Mouse (Mus musculus) left cerebral cortex, postnatal 25 days (tissue): ENCODE measurements at regions not wholly inside any gene's neighbourhood (a gene's known extent, or its start where the extent isn't known, plus 50 kb on each side); places are given as distances from the start of the nearest gene placed in this dataset.

Experiments
- DNase-seq, 2 experiments: peaks; one replicate each; pipeline ENCODE4 v3.0.0; 2022; ENCODE audit warnings: low spot score in 2 of 2, mixed read lengths in 1 of 2
- intact Hi-C: fragments of 180-260 bp; cut with DNase I; formaldehyde crosslinking; loops from one replicate; pipeline ENCODE4 v1.15.1; 2025

DNA sequence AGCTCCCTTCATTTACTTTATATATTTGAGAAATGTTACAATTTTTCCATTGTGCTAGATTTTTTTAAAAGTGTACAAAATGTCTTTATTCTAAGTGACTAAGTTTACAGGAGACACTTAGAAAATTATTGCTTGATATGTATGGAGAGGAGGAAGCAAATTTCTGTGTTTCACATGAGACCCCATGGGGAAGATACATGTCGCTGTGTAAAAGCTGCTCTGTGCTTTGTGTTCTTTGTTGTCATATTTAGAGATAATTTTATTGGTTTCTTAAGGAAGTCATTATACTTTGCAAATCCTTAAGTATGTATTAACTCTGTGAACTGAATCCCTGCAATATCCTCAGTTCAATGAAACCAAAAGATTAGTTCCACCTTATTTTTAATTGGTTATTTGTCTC lies 406.0 kb upstream of the 1700003H04Rik start:
- intact Hi-C loops, result no loop called here

DNA sequence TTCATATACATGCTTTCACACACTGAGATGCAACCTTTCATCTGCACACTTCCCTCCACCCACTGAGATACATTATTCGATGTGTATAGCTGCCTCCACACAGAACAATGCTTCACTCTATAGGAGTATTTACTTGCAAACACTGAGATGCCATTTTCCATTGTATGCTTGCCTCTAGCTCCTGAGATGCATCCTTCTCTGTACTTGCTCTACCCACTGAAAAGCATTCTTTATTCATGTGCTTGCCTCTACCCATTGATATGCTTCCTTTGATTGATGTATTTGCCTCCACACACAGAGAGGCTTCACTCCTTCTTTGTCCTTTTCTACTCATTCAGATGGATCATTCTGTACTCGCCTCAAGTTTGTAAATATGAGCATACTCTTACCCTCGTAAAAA lies 405.6 kb upstream of the 1700003H04Rik start:
- no peak for DNase-seq
- intact Hi-C loops, result no loop called here

More for the DNA sequence above, 406.0 kb upstream of the 1700003H04Rik start:
- DNase-seq, result no peak

DNA sequence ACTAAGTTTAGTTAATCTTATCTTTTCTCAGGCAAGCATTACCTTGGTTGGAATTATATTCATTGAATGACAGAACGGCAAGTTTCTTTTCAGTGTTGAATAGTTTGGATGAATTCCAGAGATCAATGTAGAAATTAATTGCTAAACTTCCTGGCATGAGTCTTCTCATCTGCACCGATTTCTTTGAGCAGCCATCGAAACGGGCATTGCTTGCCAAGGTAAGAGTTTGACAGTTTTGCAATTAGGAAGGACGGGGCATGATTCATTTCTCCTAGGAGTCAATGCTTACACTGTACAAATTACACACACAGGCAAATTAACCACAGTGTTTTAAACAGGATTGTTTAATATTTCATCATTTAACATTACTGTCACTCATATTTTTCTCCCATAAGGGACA lies 404.5 kb upstream of the 1700003H04Rik start:
- no peak for DNase-seq
- intact Hi-C loops, result no loop called here

- intact Hi-C loops, result no loop called here
- no peak for DNase-seq
Measured at GRCm38 (mm10) chr3:124935147-124935849, 354.4 kb upstream of the 1700003H04Rik start.

DNA sequence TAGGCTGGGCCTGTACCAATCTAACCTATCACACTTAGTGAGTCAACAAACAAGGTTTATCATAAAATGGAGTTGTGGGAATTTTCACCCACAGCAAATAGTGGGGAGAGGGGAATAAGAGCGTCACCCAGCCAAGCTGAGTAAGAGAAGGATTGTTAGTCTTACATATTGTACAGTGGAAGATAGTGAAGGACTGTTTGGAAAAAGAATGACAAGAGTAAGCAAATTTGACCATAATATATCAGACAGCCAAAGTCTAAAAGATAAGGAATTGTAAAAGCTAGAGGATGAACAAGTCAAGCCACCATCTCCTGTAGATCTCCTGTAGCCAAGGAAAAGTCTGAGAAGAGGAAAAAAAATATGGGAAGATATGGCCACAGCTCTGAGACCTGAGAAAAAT lies 351.8 kb upstream of the 1700003H04Rik start:
- intact Hi-C loops, result no loop called here
- DNase-seq, result no peak

DNA sequence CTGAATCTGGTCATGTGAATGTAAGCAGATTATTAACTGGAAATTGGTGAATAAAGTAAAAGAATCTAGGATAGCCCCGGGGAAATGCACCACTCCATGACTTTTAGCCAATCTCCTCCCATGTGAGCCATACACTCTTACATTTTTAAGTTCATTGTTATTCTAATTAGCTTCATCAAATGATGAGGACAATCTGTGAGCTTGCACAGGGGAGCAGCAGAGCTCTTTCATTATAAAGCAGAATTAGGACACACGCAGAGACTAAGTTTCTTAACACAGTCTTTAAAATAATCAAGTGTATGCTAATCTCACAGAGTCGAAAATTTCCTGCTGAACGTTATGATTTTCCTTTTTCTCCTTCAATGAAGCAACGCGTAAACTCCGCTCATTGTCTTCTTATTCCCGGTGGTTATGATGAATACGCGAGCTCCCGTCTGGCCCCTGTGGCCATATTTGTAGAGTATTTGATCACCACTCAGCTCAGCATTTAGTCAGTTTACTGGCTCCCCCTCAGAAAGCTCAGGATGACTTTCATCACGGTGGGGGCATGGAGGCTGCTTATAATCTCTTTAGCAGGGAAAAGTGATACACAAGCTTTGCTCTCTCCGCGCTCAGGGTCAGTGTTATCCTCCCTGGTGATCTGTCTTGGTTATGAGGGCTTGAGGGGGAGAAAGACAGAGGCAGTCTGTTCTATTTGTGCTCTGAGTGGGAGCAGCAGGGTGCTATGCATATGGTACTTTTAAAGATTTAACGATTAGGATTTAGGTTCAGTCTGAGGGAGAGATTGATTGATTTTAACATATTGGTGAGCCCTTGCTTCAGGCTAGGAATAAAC lies 350.1 kb upstream of the 1700003H04Rik start:
- intact Hi-C loops, result no loop called here
- DNase-seq, result peak; percentile 3 to 5

DNA sequence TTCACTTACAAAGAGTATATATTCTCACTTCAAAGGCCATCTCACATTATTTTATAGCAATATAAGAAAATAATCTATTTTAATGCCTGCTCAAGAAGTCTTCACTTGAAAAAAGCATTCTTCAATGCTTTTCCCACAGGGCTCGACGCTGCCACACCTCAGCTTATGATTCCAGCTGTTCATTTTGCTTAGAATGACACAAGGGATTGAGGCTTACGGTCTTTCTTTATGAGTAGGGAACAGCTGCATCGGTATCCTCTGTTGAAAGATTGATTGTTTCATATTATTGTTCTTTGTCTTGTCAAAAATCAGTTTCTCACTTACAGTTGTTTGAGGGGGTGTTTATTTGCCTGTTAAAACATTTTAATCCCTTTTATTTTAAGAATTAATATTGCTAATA lies 328.0 kb upstream of the 1700003H04Rik start:
- no peak for DNase-seq
- intact Hi-C loops, result no loop called here
